16 mouse cellular contexts compared by ENCODE assay signal in the genomic region with DNA sequence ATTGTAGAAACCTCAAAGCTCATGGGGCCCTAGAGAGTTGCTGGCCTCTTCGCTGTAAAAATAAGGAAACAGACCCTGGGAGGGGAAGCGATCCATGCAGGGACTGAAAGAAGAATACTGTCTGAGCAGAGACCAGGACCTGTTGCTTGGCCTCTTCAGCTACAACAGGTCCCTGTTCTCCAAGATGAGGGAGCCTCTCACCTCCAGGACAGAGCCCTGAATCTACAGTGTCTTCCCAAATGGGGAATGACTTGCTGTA.
DNase-seq lines count a peak whose midpoint lies in the region; ATAC-seq and TF ChIP-seq lines count a peak whose summit lies in the region.
"Had no signal": no experiment of that assay in that cellular context is flagged by ENCODE, and none has a peak within 500 bp of the region (broad histone marks: within the 10 kb centered on the region; RNA-seq: fewer than 3 reads in every experiment).

No protein-coding gene starts in this region.

- DNase-seq in gastrocnemius, adult 2 months: no peak
- no peak for DNase-seq in gastrocnemius, postnatal 36 days
- no peak for DNase-seq in kidney, postnatal 14 days
- DNase-seq in CH12.LX (ENCODE audit: extremely low read depth): peak; percentile 33
- peak; percentile 8 for DNase-seq in heart, postnatal 4 days
- no peak for DNase-seq in cerebellum, adult 18-20 months
- no peak for DNase-seq in right cerebral cortex, postnatal 36 days (ENCODE audit: low spot score in 2 of 2)
- DNase-seq: thymus, postnatal 14 days had no signal

- TF ChIP-seq EP300 in CH12.LX (IDR thresholded peaks at IDR 0.05; ENCODE audit: low read length): no peak

- ATAC-seq in kidney, embryonic 15.5 days (replicated peaks; ENCODE audit: low FRiP score): no peak
- ATAC-seq: forebrain, embryonic 14.5 days; intestine, postnatal 0 days; midbrain, embryonic 16.5 days had no signal

- 44% methylated on average over 2 of the region's 2 CpGs for WGBS in kidney, embryonic 15.5 days

- peaks cover 74% of the 10 kb centered on the region for H3K27me3 ChIP-seq in kidney, embryonic 15.5 days
- no peaks in the 10 kb centered on the region for H3K27me3 ChIP-seq in CH12.LX (replicated peaks)

- TF ChIP-seq CTCF in gastrocnemius, adult 2 months (IDR thresholded peaks at IDR 0.05): no peak
- TF ChIP-seq CTCF in CH12.LX (conservative IDR thresholded peaks at IDR 0.05 in 1 of 2, IDR thresholded peaks at IDR 0.05 in 1 of 2; ENCODE audit: low read depth in 2 of 2, low read length in 2 of 2): no peak

- TF ChIP-seq POLR2A in CH12.LX (IDR thresholded peaks at IDR 0.05; ENCODE audit: low read depth, low read length): no peak

- no peak overlapping the region for H3K4me2 ChIP-seq in kidney, embryonic 15.5 days
- H3K4me2 ChIP-seq in CH12.LX (ENCODE audit: insufficient read depth, low read depth, poor library complexity, severe bottlenecking): no peak overlapping the region
- H3K4me2 ChIP-seq: hindbrain, embryonic 12.5 days; liver, embryonic 15.5 days; neural tube, embryonic 12.5 days had no signal

- no peak for TF ChIP-seq RAD21 in CH12.LX (IDR thresholded peaks at IDR 0.05; ENCODE audit: low read depth, low read length)

- H3K27ac ChIP-seq in gastrocnemius, adult 2 months: peak overlapping the region; percentile 49
- H3K27ac ChIP-seq in kidney, embryonic 15.5 days: peak overlapping the region; percentile 51
- H3K27ac ChIP-seq in CH12.LX (ENCODE audit: insufficient read depth, low read depth): no peak overlapping the region
- H3K27ac ChIP-seq: hindbrain, embryonic 12.5 days; liver, embryonic 15.5 days; macrophage; neural tube, embryonic 12.5 days had no signal

- intact Hi-C loops in gastrocnemius, adult 2 months (cut with DNase I): no loop called here
- intact Hi-C loops in gastrocnemius, postnatal 36 days (cut with DNase I): no loop called here

- no peak overlapping the region for H3K4me3 ChIP-seq in gastrocnemius, adult 2 months
- H3K4me3 ChIP-seq in kidney, embryonic 15.5 days (replicated peaks): no peak overlapping the region
- H3K4me3 ChIP-seq in CH12.LX (replicated peaks in 1 of 3; ENCODE audit: low read depth in 2 of 3, low read length in 2 of 3, poor library complexity in 1 of 3): no peak overlapping the region
- H3K4me3 ChIP-seq: hindbrain, embryonic 12.5 days; liver, embryonic 15.5 days; neural tube, embryonic 12.5 days had no signal

- H3K36me3 ChIP-seq in kidney, embryonic 15.5 days: no peaks in the 10 kb centered on the region
- H3K36me3 ChIP-seq in CH12.LX (replicated peaks in 1 of 2; ENCODE audit: control insufficient read depth in 1 of 2, insufficient read depth in 1 of 2, low read length in 1 of 2): no peaks in the 10 kb centered on the region
- H3K36me3 ChIP-seq: hindbrain, embryonic 12.5 days; liver, embryonic 15.5 days; neural tube, embryonic 12.5 days had no signal

- dilution Hi-C loops in CH12.LX (cut with MboI; ENCODE audit: extremely low pct_ligation_motif_present, extremely low pct_unique_long_range_greater_than_20kb, low sequenced_read_pairs): no loop called here

- H3K9ac ChIP-seq in kidney, embryonic 15.5 days: no peak overlapping the region
- H3K9ac ChIP-seq in CH12.LX (ENCODE audit: insufficient read depth, low read depth): no peak overlapping the region
- H3K9ac ChIP-seq: hindbrain, embryonic 12.5 days; liver, embryonic 15.5 days; neural tube, embryonic 12.5 days had no signal

- in situ Hi-C loops in CH12.LX (cut with MboI; ENCODE audit: low pct_ligation_motif_present, low pct_unique_long_range_greater_than_20kb, low sequenced_read_pairs): no loop called here

- H3K9me3 ChIP-seq in kidney, embryonic 15.5 days (replicated peaks): no peaks in the 10 kb centered on the region
- no peaks in the 10 kb centered on the region for H3K9me3 ChIP-seq in CH12.LX (replicated peaks; ENCODE audit: low read length)
- H3K9me3 ChIP-seq: hindbrain, embryonic 12.5 days; liver, embryonic 15.5 days; neural tube, embryonic 12.5 days had no signal

- H3K4me1 ChIP-seq in kidney, embryonic 15.5 days: no peaks in the 10 kb centered on the region; the same call in 1 of the 2 replicates
- H3K4me1 ChIP-seq in CH12.LX (ENCODE audit: control insufficient read depth in 1 of 2, insufficient read depth in 2 of 2): peaks cover 11 to 35% of the 10 kb centered on the region in 2 experiments
- H3K4me1 ChIP-seq: liver, embryonic 15.5 days; neural tube, embryonic 12.5 days had no signal

- no peaks in the 10 kb centered on the region for H3K79me2 ChIP-seq in CH12.LX (replicated peaks; ENCODE audit: control insufficient read depth, extremely low read depth, insufficient read depth, poor library complexity, severe bottlenecking)

TF ChIP-seq in CH12.LX, 34 proteins besides CTCF, POLR2A, EP300 and RAD21:
- TF ChIP-seq JUN (IDR thresholded peaks at IDR 0.05; ENCODE audit: insufficient read depth, low read depth, low read length): no peak
- TF ChIP-seq KAT2A (IDR thresholded peaks at IDR 0.05; ENCODE audit: insufficient replicate concordance, low read length): no peak
- TF ChIP-seq ZKSCAN1 (IDR thresholded peaks at IDR 0.05; ENCODE audit: borderline replicate concordance, low read depth, low read length): no peak
- TF ChIP-seq SMC3 (IDR thresholded peaks at IDR 0.05; ENCODE audit: low read depth, low read length): no peak
- no peak for TF ChIP-seq ZNF384 (IDR thresholded peaks at IDR 0.05; ENCODE audit: low read depth, low read length)
- TF ChIP-seq BHLHE40 (IDR thresholded peaks at IDR 0.05; ENCODE audit: low read depth, low read length): no peak
- no peak for TF ChIP-seq USF1 (IDR thresholded peaks at IDR 0.05; ENCODE audit: low read depth, low read length)
- no peak for TF ChIP-seq ZC3H11A (IDR thresholded peaks at IDR 0.05; ENCODE audit: low read depth, low read length)
- no peak for TF ChIP-seq HCFC1 (IDR thresholded peaks at IDR 0.05; ENCODE audit: low read depth, low read length)

Comparison
In these comparisons a context has a peak if more than half of its experiments do, and no peak if none do; other contexts are left out.
1. DNase-seq: peak in CH12.LX (single experiment) and heart, postnatal 4 days (single experiment); none in gastrocnemius, adult 2 months (single experiment), gastrocnemius, postnatal 36 days (0 of 2), kidney, postnatal 14 days (single experiment), cerebellum, adult 18-20 months (0 of 2) and right cerebral cortex, postnatal 36 days (0 of 2).